Mouse (Mus musculus): Measurements from ENCODE around the gene Ckap2l. TPM values are rescaled to one million over a fixed set of nuclear protein-coding genes. Genes with fewer than 3 reads are reported as not detected.

Ckap2l gene
- 0.24 and 0.38 TPM in 2 replicates for polyA plus RNA-seq (2012; rRNA removed)

DNA sequence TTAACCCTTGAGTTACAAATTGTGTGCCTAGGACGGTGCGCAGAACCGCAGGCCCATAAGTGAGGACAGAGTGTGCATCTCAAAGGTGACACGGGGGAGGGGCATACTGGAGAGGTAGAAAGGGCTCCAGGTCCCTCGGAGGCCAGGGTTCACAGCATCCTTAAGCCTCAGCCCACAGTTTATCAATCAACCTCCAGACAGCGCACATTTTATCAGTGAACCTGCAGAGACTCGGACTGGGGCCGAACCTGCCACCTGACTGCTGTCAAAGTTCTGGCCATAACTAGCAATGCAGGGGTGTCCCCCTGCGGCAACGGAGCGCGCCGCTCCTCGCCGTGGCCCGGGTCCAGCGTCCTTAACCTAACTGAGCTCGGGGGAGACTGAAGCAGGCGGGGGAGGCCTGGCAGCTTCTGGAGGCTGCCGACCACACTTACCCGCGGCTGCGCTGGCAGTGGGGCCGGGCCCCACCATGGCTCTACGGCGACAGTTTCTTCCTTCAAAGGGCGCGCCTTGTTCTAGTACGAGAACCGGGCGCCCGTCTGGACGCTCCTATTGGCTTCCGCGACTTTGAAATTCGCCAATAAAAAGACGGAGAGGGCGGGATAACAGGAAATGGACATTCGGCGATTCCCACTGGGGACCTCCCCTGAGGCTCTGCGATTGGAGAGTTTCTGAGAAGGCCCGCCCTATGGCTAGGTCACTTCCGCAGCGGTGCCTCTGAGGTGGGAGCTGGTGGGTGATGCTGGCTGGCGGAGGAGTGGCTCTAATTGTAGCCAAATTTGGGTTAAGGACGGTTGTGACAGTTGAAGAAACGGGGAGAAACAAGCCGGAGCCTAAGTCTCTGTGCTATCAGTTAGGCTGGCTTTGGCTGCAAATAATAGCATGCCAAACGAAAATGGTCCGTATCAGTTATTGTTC is at the start of gene Ckap2l:
TSS of gene Ckap2l (minus strand) at position 542 of the 918 bp plus-strand sequence.
- peak; percentile 86 for DNase-seq (ENCODE audit: low read depth)

DNA sequence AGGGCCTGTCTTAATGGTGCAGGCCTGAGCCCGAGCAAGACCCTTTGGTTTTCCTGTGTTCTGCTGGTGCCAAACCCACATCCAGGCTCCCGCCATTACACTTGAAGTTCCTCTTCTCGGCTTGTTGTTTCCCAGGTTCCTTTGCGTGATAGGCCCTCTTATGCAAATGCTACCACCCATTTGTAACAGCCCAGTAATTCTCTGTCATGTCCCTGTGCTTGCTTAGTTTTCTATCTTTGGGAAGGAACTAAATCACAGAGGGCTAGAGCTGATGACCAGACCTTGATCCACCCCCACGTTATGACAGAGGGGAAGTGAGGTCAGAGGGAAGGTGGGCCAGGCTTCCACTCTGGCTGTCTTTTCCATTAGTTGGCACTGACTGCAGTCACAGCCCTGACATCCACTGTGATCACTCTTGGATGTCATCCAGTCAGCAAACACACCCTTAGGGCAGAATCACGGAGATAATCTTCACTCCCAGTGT is 41.2 kb upstream of the Ckap2l start:
- no peak for DNase-seq (ENCODE audit: low read depth)

DNA sequence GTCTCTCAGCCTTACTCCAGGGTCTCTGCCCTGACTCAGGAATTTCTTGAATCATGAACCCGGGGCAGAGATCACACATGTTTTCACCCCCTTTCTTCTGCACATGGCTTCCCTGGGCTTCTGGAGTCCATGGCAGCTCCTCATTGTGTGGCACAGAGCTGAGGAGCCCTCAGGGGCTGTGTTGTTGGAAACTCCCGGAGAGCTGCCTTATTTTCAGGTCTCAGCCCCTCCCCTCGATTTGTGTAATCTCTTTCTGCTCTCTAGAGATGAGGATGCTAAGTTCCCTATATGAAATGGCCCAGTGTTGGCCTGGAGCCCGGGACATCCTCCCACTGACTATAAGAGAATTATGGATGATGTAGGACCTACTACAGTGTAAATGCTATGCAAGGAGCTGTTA is 36.5 kb upstream of the Ckap2l start:
- no peak for DNase-seq (ENCODE audit: low read depth)

DNA sequence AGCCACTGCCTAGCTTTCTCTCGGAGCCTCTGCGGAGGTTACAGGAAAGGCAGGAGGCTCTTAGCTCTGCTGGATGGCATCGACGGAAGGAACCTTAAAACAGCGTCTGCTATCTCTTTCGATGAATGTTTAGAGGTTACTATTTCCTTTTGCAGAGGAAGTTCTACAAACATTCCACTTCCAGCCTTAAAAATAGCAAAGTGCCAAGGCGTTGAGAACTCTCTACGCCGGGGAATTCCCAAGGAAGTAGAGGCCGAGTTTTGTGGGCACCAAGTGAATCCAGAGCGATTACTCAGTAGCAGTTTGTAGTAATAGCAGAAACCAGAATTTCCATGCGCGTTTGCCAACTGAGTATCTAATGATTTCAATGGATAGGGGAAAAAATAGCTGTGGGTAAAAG is 33.5 kb upstream of the Ckap2l start:
- DNase-seq (ENCODE audit: low read depth), result no peak

DNA sequence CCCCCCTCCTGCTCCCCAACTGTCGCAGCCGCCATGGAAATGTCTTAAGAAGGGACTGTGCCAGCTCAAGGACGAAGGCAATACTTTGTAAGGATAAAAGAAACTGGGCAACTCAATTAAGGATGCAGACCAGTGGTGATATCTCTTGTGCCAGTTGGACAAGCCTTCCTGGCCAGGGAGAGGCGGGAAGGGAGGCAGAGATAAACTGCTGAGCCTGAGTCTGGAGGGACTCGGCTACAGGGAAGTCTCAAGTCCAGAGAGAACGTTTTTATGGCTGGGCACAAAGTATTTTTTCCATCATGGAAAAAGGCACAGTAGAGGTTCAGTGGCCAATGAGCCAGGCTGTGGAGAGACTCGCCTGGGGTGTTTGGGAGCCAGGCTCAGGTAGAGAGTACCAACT is 33.0 kb upstream of the Ckap2l start:
- no peak for DNase-seq (ENCODE audit: low read depth)

DNA sequence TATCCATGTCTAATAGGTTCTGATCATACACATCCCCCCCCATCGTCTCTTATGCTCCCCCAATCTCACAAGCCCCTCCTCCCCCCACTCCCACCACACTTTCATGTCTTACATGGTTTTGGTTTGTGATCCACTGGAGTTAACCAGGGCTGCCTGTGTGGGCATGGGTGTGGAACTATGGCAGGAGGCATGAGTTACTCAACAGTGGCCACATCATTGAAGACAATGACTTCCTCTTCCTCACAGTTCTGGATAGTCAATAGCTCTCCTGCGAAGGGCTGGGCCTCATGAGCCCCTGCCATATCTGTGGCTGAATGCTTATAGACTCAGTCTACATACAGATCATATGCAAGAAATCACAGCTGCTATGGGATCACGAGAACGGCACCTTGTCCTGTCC is 31.2 kb upstream of the Ckap2l start:
- DNase-seq (ENCODE audit: low read depth), result no peak

DNA sequence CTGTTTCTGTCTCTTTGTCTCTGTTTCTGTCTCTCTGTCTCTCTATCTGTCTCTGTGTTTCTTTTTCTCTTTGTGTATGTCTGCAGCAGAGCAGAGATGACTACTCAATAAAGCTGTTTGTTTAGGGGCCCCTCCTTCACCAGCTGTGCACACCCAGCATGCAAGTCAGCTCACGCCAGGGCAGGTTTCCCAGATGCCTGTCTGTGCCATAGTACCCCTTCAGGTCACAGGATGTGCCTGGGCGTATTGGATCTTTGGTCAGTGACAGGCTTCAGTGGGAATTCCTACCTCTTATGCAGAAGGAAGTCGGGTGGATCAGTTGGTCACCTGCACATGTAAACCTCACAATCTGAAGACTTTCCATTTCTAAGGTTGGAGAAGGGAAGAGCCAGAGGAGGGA is 27.2 kb upstream of the Ckap2l start:
- DNase-seq (ENCODE audit: low read depth), result no peak

DNA sequence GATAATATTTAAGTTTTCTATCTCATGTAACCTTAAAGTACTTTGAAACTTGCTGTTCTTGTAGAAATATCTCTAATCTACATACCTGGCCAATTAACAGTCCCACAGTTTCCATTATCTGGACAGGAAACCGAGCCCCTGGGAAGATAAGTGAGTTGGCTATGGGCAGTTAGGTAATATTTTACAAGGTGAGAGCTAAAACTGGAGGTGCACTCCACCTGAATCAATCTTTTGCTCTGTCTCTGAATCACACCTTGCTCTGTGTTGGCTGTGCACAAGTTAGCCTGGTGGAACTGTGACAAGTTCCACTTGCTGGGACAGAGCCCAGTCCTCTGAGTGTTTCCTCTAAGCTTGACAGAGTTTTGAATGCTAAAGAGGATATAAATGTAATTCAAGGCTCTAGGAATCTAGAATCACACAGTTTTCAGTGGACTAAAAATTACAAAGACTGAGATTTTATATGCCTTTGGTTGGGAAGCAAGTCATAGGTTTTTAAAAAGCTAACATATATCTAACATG is 25.2 kb upstream of the Ckap2l start:
- no peak for DNase-seq (ENCODE audit: low read depth)

DNA sequence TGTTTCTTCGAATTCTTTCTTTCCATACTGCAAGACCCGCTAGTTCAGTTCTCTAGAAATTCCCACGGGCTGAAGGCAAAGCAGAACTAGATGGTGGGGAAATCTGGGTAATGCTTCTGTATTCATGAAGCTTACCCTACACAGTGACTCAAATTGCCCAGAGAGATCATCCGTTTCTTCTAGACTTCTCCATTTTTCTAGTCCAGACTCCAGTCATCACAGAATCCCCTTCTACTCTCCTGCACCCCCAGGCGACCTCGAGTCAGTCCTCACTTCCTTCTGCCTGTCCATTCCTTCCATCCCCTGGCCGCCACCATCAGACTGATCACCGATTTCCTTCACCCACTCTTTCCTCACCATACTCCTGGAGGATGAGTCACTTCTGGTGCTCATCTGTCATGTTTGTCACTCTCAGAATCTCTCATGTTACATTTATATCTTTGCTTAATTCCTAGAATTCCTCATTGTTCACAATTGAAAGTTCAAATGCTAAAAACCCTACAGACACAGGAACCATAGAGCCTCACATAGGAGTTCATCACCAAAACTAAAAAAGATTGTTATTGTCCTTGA is 23.1 kb upstream of the Ckap2l start:
- no peak for DNase-seq (ENCODE audit: low read depth)

DNA sequence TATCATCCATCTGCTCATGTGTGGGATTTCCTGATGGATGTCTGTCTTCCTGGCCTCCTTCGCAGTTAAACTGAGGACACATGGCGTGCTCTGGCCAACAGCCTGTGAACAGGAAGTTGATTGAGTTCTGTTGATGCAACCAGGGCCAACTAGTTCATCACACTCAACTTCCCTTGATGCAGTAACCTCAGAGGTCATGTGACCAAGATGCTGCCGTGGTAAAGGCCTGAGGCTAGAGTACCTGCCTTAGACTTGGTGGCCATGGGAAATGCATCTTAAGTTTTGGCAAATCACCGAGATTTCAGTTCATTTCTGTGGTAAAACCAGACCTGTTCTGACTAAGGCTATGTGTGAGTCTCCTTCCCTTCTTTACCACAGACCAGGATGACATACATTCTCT is 18.8 kb upstream of the Ckap2l start:
- DNase-seq (ENCODE audit: low read depth), result no peak

DNA sequence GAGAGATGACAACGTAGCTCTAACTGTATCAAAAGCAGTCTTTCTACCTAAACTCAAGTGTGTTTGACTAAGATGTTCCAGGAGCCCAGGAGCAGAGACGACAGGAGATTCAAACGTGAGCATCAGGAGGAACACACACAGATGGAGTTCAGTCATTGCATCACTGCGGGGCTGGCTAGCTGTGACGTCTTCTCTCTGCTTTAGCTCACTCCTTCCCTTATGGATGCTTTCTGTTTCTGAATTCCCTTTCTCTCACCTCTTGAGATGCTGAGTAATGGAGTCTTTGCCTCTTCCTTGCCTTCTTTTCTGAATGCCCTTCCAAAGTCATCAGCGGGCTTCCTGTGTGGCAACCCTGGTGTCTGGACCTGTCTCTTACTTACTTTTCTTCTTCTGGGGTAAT is 17.9 kb upstream of the Ckap2l start:
- DNase-seq (ENCODE audit: low read depth), result no peak

DNA sequence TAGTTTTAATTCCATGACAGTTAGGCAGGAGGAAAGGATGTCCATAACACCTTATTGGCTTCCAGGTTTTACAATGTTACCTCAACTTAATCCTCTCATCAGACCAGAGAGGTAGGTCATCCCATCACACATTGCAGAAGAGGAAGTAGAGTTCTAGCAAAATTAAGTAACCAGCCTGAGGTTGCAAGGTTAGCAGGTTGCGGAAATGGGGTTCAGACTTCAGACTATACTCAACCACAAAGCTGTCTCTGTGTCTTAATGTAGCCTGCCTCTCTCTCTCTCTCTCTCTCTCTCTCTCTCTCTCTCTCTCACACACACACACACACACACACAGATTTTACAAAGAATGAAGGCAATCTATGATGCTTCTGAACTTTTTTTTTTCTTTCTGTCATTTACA is 16.9 kb upstream of the Ckap2l start:
- no peak for DNase-seq (ENCODE audit: low read depth)

DNA sequence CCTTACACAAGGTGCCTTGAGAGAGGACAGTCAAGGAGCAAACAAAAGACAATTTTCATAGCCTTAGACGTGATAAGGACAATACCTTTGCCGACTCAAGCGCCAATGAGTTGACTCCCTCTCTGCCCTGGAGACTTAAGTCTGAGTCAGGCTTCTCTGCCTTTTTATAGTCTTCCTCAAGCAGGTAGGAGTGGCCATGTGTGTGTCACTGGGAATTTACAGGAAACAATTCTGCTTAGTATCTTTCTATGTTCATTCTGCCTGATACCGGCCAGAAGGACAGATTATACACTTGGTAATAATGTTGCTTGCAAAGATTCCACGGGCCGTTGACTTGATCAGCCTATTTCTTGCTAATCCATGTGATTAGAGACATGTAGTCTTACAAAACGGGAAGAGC is 12.8 kb upstream of the Ckap2l start, which contains the start of gene Il1a:
TSS of gene Il1a (minus strand) at position 137 of the 400 bp plus-strand sequence.
- DNase-seq (ENCODE audit: low read depth), result no peak

DNA sequence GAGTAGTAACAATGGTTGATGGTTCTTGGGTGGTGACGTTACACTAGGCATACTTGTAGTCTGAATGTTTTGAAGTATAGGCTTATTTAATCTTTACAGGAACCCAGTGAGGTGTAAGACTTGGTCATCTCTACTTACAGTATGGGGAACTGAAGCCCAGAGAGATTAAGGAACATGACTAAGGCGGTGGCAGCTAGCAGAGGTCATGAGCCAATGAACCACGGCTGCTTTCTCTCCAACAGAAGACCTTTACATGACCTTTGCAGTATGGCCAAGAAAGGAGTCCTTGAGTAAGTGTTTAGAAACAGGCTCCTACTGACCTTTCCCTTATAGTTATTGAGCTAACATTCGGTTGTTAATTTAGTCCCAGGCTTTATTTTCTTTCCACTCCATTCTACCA is 9.0 kb upstream of the Ckap2l start:
- no peak for DNase-seq (ENCODE audit: low read depth)

DNA sequence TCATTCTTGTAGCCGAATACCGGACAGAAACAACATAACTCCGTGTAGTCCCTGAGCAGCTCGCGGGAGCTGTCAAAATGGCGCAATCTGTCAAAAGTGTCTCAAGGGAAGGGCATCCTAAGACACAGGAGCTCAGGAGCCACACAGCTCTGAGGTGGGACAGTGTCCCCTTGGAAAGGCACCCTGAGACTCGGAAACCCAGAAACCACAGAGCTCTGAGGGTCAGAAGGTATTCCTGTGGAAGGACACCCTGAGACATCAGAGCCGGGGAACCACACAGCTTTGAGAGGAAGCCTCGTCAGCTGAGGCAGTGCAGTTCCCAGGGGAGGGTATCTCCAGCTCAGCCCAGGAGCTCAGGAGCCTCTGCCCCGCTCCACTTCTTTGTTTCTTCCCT is 574 bp upstream of the Ckap2l start:
- no peak for DNase-seq (ENCODE audit: low read depth)

DNA sequence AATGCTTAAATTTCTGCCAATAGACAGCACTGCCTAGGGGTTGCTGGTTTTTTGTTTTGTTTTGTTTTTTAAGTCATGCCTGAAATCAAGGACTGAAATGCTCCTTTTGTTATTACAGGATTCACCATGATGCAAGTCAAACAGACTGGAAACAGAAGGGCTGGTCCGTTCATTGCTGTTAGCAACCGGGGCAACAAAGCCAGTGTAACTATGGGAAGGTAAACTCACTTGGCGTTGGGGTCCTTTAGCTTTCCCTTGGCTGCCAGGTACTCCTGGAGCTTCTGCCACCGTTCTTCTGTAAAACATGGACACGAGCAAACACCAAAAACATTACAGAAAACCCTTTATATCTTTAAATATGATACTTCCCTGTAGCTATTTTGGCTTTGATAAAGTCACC is 926 bp downstream of the Ckap2l start:
- no peak for DNase-seq (ENCODE audit: low read depth)

DNA sequence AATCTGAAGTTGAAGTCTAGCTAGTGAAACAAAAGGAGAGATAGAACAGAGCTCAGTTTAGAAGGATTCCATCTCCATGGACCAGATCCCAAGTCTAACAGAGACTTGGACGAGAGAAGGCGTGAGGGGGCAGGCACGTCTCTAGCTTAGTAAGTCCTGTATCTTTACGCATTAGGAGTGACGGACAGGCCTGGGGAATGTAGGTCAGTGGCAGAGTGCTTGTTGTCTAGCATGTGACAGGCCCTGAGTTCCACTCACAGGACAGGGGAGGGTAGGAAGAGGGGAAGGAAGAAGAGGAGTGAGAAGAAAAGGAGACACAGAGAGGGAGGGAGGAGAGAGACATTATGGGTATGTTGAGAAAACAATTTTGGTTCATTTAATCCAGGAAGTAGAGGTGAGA is 1.9 kb downstream of the Ckap2l start:
- no peak for DNase-seq (ENCODE audit: low read depth)

DNA sequence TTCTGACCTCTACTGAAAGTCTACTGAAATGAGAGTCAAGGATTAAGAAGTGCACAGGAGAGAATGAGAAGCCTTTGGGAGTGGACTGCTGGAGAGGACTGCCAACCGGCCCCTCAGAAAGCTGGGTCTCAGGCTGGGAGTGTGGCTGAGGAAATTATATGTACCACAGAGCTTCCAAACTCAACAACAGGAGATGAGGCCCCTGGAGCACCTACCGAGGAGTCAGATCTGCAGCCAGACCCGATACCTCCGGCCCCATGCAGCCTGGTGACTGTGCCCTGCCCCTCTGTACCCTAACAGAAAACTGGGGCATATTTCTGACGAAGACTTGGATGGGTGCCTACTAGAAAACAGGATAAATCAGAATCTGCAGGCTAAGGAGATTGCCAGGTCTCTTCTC is 23.2 kb downstream of the Ckap2l start:
- no peak for DNase-seq (ENCODE audit: low read depth)

DNA sequence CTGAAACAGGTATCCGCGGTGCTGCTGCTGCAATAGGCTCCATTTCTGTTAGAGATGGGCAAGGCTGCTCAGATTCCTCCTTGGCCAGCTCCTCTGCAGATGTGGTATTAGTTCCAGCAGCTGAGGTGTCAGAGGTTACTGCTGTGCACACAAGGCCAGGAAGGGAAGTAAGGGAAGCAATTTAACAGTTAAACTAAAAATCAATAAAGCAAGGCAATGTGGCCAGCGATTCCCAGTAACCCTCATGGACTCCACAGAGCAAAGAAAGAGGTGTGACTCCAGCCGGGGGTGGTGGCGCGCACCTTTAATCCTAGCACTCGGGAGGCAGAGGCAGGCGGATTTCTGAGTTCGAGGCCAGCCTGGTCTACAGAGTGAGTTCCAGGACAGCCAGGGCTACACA is 26.4 kb downstream of the Ckap2l start:
- no peak for DNase-seq (ENCODE audit: low read depth)

DNA sequence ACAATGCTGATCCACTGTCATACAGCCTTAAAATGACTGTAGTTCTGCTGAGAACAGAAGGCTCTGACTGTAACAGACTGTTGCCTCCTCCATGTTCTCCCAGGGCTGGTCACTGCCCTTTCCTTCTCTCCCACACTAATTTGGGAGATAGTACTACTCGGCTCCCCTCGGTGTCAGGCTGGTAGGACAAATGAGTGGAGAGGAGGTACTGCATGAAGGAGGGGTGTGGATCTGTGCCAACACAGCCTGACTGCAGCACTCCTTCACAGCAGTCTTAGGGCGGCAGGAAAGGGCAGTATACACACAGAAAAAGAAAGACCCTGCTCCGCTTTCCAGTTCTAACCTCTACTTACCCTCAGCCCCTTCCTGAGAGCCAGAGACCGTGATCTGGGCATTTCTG is 27.0 kb downstream of the Ckap2l start:
- no peak for DNase-seq (ENCODE audit: low read depth)

DNA sequence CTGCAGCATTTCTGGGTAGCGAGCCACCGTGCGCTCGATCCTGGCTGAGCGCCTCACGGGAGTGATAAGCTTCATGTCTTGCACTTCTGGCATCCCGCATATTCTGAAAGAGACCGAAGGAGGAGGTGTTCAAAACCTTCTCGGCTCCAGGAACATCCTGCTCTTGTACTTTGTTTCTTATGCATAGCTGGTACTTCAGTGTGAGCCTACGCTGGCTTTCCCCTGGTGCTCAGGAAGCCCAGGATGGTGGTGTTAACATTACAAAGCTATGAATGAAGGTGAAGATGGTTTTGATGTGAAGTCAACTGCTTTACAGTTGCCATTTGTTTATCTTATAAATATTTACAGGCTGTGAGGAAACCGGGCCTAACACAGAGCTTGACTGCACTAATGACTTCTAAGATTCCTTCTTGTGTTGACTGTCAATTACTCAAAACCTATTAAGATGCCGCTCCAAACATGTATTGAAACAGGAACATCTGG is 27.8 kb downstream of the Ckap2l start:
- no peak for DNase-seq (ENCODE audit: low read depth)

DNA sequence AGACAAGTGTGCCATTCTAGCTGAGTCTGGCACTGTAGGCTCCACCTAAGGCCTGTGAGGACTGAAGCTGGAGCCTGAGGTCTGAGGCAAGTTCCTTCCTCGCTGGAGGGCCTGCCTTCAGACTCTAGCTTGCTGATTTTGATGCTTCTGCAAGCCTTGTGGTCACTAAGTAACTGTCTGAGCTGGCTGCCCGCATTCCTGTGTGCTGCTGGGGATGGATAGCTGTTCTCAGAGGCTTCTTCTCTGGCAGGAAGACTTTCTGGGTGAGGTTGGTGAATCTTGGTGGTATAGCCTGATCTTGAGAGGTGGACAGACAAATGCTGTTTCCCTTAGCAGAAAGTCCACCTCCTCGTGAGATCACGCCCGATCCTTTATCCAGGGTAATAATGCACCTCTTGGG is 29.3 kb downstream of the Ckap2l start:
- DNase-seq (ENCODE audit: low read depth), result no peak

DNA sequence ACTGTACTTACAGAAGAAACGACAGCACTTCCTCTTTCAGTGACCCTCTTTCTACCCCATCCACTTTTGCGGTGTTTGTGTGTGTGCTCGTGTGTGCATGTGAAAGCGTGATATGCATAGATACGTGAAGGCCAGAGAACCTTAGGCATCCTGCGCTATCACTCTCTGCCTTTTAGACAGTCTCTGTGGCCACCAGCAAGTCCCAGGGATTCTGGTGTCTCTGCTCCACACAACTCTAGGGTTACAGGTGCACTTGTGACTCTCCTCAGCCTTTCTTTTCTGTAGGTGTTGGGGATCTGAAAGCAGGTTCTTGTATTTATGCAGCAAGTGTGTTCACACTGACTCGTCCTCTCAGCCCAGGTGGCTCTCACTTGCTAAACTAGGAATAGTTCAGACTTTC is 31.7 kb downstream of the Ckap2l start:
- DNase-seq (ENCODE audit: low read depth), result no peak

All from gonadal fat pad, adult 2 months (tissue).